Mouse (Mus musculus): Measurements from ENCODE around the gene Mlec. TPM values are rescaled to one million over a fixed set of nuclear protein-coding genes. Genes with fewer than 3 reads are reported as not detected.

The Mlec gene
- polyA plus RNA-seq, 1 experiment = 39.1 TPM

GRCm38 (mm10) chr5:115160655-115161054, 2.7 kb upstream of the Mlec start:
- Histone ChIP-seq H3K27ac (ENCODE audit: insufficient read depth, low read length) (peak overlapping the region; percentile 36; the same call in 1 of the 2 replicates), H3K27me3 (ENCODE audit: control insufficient read depth, insufficient read depth, low read length) (no peaks in the 10 kb centered on the region), H3K4me1 (ENCODE audit: control insufficient read depth, insufficient read depth, insufficient read length) (peaks cover 5% of the 10 kb centered on the region; the same call in 1 of the 2 replicates), H3K36me3 (ENCODE audit: control insufficient read depth, insufficient read depth, low read length) (no peaks in the 10 kb centered on the region), H3K4me3 (ENCODE audit: extremely low read depth, insufficient read depth, insufficient read length) (no peak overlapping the region)
- 22% methylated on average over 6 of the region's 6 CpGs for WGBS
- DNase-seq (ENCODE audit: low read depth in 1 of 2, low spot score in 2 of 2) = no peak
- TF ChIP-seq POLR2A (IDR thresholded peaks at IDR 0.05; ENCODE audit: low read depth, low read length) (no peak), CTCF (IDR thresholded peaks at IDR 0.05; ENCODE audit: extremely low read depth, insufficient read depth, insufficient read length, insufficient replicate concordance) (no peak)

DNA sequence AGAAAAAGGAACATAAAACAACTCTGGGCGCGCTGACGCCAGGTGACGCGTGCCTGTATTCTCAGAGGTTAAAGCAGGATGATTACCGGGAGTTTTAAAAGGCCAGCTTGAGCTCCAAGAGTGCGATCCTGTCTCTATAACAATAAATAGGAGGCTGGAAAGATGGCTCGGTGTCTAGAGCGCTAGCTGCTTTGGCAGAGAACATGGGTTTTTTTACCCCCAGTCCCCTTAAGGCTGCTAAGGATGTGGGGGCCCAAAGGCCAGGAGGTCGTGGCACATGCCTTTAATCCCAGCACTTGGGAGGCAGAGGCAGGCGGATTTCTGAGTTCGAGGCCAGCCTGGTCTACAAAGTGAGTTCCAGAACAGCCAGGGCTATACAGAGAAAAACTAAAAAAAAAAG, 1.2 kb upstream of the Mlec start:
- DNase-seq (ENCODE audit: low read depth in 1 of 2, low spot score in 2 of 2) = no peak
- peaks cover 13% of the 10 kb centered on the region; the same call in 1 of the 2 replicates for H3K4me1 ChIP-seq (ENCODE audit: control insufficient read depth, insufficient read depth, insufficient read length)
- TF ChIP-seq POLR2A (IDR thresholded peaks at IDR 0.05; ENCODE audit: low read depth, low read length) (no peak), CTCF (IDR thresholded peaks at IDR 0.05; ENCODE audit: extremely low read depth, insufficient read depth, insufficient read length, insufficient replicate concordance) (no peak)
- H3K36me3 ChIP-seq (ENCODE audit: control insufficient read depth, insufficient read depth, low read length) = no peaks in the 10 kb centered on the region
- 52% methylated on average over 12 of the region's 12 CpGs for WGBS
- no peaks in the 10 kb centered on the region for H3K27me3 ChIP-seq (ENCODE audit: control insufficient read depth, insufficient read depth, low read length)
- H3K27ac ChIP-seq (ENCODE audit: insufficient read depth, low read length) = no peak overlapping the region
- no peak overlapping the region; the same call in 1 of the 2 replicates for H3K4me3 ChIP-seq (ENCODE audit: extremely low read depth, insufficient read depth, insufficient read length)

DNA sequence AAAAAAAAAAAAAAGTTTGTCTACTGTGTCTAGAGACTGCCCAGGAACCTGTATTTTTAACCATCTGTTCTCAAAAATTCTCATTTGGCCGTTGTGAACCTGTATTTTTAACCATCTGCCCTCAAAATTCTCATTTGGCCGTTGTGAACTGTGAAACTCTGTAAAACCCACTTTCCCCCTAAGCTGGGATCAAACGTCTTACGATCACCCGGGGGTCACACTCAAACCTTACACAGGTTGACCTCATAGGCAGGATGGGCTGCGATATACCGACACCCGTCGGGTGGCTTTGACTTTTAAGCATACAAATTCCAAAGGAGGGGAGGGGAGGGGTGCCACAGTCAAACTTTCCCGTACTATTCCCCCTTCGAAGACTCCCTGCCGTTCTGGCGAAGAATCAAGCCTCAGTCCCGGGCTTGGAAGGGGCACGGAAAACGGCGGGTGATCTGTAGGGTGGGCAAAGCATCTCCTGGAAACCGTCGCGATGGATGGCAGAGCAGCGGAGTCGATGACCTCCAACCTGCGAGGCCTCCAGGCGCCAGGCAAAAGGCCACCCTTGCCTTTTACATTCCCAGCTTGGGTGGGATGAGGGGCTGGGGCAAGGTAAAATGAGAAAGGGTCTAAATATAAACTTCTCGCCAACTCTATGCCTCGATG, 918 bp downstream of the Mlec start:
- H3K27me3 ChIP-seq (ENCODE audit: control insufficient read depth, insufficient read depth, low read length) = no peaks in the 10 kb centered on the region
- H3K27ac ChIP-seq (ENCODE audit: insufficient read depth, low read length) = peak overlapping the region; percentile 55
- 1% methylated on average over 26 of the region's 26 CpGs for WGBS
- no peak for DNase-seq (ENCODE audit: low read depth in 1 of 2, low spot score in 2 of 2)
- peak overlapping the region; percentile 82 for H3K4me3 ChIP-seq (ENCODE audit: extremely low read depth, insufficient read depth, insufficient read length)
- TF ChIP-seq POLR2A (IDR thresholded peaks at IDR 0.05; ENCODE audit: low read depth, low read length) = no peak
- H3K4me1 ChIP-seq (ENCODE audit: control insufficient read depth, insufficient read depth, insufficient read length) = peaks cover 15% of the 10 kb centered on the region; the same call in 1 of the 2 replicates
- no peaks in the 10 kb centered on the region for H3K36me3 ChIP-seq (ENCODE audit: control insufficient read depth, insufficient read depth, low read length)

GRCm38 (mm10) chr5:115156401-115156800, 1.6 kb downstream of the Mlec start:
- Histone ChIP-seq H3K4me1 (ENCODE audit: control insufficient read depth, insufficient read depth, insufficient read length) (peaks cover 17% of the 10 kb centered on the region; the same call in 1 of the 2 replicates), H3K27me3 (ENCODE audit: control insufficient read depth, insufficient read depth, low read length) (no peaks in the 10 kb centered on the region), H3K4me3 (ENCODE audit: extremely low read depth, insufficient read depth, insufficient read length) (no peak overlapping the region), H3K27ac (ENCODE audit: insufficient read depth, low read length) (peak overlapping the region; percentile 84), H3K36me3 (ENCODE audit: control insufficient read depth, insufficient read depth, low read length) (no peaks in the 10 kb centered on the region)
- DNase-seq (ENCODE audit: low read depth in 1 of 2, low spot score in 2 of 2) = no peak
- 8% methylated on average over 7 of the region's 7 CpGs for WGBS
- TF ChIP-seq CTCF (IDR thresholded peaks at IDR 0.05; ENCODE audit: extremely low read depth, insufficient read depth, insufficient read length, insufficient replicate concordance) = no peak
- TF ChIP-seq POLR2A (IDR thresholded peaks at IDR 0.05; ENCODE audit: low read depth, low read length) = no peak

- H3K27ac ChIP-seq (ENCODE audit: insufficient read depth, low read length) = peak overlapping the region; percentile 84
- peak in 1 of 2 experiments; percentile 58 for DNase-seq (ENCODE audit: low read depth in 1 of 2, low spot score in 2 of 2)
- no peaks in the 10 kb centered on the region for H3K27me3 ChIP-seq (ENCODE audit: control insufficient read depth, insufficient read depth, low read length)
- no peaks in the 10 kb centered on the region for H3K36me3 ChIP-seq (ENCODE audit: control insufficient read depth, insufficient read depth, low read length)
- TF ChIP-seq POLR2A (IDR thresholded peaks at IDR 0.05; ENCODE audit: low read depth, low read length) (no peak), CTCF (IDR thresholded peaks at IDR 0.05; ENCODE audit: extremely low read depth, insufficient read depth, insufficient read length, insufficient replicate concordance) (no peak)
- H3K4me1 ChIP-seq (ENCODE audit: control insufficient read depth, insufficient read depth, insufficient read length) = peaks cover 21% of the 10 kb centered on the region; the same call in 1 of the 2 replicates
- 3% methylated on average over 5 of the region's 5 CpGs for WGBS
- H3K4me3 ChIP-seq (ENCODE audit: extremely low read depth, insufficient read depth, insufficient read length) = peak overlapping the region; percentile 37; the same call in 1 of the 2 replicates
These were observed 2.1 kb downstream of the Mlec start for GRCm38 (mm10) chr5:115155831-115156230.

DNA sequence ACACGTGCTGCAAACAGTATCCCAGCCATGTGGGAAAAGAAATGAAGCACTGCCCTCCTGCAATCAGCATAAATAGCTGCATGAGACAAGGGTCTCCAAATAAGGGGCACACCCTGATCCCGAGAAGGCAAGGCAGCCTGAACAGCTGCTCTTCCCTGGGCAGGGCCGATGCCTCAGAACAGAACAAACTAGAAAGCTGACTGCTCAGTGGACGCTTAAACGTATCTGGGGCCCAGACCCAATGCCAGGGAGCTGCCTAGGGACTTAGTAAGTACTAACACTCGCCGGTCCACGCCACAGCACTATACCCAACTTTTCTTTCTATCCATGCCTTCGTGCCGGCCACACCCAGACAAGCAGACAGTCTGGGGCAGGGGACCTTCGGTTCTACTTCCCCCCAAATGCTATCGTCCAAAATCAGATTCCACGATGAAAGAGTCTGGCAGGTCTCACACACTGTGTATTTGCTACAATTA, 2.8 kb downstream of the Mlec start:
- Histone ChIP-seq H3K27ac (ENCODE audit: insufficient read depth, low read length) (peak overlapping the region; percentile 84), H3K4me3 (ENCODE audit: extremely low read depth, insufficient read depth, insufficient read length) (peak overlapping the region; percentile 37; the same call in 1 of the 2 replicates), H3K27me3 (ENCODE audit: control insufficient read depth, insufficient read depth, low read length) (no peaks in the 10 kb centered on the region), H3K36me3 (ENCODE audit: control insufficient read depth, insufficient read depth, low read length) (peaks cover 6% of the 10 kb centered on the region), H3K4me1 (ENCODE audit: control insufficient read depth, insufficient read depth, insufficient read length) (peaks cover 22% of the 10 kb centered on the region; the same call in 1 of the 2 replicates)
- no peak for DNase-seq (ENCODE audit: low read depth in 1 of 2, low spot score in 2 of 2)
- WGBS = 11% methylated on average over 13 of the region's 13 CpGs
- TF ChIP-seq POLR2A (IDR thresholded peaks at IDR 0.05; ENCODE audit: low read depth, low read length) = no peak
- no peak for TF ChIP-seq CTCF (IDR thresholded peaks at IDR 0.05; ENCODE audit: extremely low read depth, insufficient read depth, insufficient read length, insufficient replicate concordance)
